Mouse (Mus musculus) fibroblast of lung, adult 2 months (primary cell): ENCODE results near the gene Spag6.

Source experiments
- DNase-seq: peaks from one replicate; pipeline ENCODE4 v3.0.0-alpha.2; 2011; ENCODE audit warnings: low read depth

Gene Spag6

DNA sequence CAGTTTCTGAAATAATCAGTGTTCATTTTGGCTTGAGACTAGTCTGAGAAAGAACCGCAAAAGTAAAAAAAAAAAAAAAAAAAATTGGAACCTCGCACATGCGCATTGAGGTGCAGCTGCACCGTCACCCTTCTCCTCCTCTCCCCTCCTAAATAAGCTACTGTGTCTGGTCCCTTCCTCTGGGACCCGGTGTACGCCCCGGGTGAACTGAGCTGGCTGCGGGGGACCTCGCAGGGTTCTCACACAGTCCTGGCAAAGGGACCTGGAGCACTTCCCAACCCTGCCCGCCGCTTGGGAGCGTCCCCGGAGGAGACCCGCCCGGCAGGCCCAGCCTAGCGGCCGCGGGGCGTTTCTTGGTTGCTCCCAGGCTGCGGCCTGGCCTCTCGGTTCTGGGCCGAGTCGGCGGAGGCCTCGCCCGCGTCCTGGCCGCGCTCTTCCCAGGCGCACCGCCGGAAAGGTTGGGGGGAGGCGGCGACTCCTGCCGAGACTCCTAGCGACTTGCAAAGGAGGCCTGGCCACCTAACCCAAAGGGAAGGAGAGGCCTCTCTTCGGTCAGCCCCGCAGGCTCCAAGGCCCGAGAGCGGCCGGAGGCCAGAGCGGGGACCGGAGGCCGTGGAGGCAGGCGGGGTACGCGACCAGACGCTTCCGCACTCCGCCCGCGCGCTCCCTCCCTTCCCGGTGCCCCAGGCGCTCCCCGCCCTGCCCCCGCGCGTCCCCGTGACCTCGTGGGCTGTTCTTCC is at the start of gene Spag6:
Spag6 (plus strand) TSS at position 162 of the 740 bp plus-strand sequence.
- peak; percentile 70 for DNase-seq

DNA sequence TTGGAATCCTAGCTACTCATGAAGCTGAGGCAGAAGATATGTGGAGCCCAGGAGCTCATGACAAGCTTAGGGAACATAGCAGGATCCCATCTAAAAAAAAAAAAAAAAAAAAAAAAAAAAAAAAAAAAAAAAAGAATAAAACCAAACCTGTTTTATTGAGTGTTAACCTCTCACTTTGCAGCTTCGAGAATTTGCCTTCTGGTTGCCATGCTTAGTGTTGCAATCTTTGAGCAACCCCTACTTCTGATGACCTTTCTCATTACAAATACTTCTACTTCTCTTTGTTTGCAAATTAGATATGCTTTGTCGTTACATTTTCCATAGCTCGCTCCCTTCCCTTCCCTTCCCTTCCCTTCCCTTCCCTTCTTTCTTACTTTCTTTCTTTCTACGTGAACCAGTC is 45.3 kb upstream of the Spag6 start:
- no peak for DNase-seq

DNA sequence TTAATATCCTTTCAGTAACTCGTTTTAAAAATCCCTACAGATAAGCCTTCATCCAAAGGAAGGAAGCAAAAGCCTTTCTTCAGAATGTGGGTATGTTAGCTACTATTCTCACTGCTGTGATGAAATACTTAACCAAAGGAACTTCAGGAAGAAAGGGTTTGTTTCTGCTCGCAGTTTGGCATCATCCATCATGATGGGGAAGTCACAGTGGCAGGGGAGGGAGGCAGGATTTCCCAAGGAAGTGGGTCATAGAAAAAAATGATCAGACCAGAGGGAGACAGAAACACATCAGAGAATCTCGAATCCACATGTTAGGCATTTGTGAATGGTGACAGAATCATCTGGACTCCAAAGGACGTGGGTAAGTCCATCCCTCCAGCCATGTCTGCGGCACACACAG is 39.0 kb upstream of the Spag6 start:
- no peak for DNase-seq

DNA sequence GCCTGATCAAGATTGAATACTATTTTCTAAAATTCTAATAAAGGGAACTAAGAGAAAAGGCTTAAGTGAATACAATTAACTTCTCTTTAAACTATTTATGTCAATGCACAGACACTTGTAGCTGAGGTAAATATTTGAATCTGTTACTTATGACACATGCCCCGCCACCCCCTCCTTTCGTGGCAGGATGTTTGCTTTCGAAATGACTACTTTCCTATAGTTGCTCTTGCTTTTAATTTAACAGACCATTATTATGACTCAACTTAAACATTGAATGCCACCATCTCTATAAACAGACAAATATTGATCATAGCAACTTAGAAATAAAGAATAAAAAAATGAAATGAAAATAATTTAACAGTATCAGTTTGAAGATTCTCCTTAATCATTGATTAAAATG is 29.8 kb upstream of the Spag6 start:
- DNase-seq = no peak

DNA sequence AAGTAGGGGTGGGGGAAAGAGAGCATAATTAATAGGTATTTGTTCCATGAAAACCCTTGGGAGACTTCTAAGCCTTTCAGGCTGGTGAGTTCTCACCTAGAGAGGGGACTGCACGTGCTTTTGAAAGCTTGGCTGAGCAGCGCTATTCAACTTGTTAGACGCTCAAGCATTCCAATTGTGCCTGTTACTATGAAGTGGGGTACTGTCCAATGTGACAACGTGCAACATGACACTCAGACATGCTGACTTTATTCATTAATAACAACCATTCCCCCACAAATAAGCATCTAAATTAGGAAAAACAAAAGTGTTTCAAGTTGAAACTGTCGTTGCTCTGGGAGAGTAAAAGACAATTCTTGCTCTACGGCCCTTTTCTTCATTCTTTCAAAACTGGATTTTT is 22.8 kb upstream of the Spag6 start:
- DNase-seq = no peak

DNA sequence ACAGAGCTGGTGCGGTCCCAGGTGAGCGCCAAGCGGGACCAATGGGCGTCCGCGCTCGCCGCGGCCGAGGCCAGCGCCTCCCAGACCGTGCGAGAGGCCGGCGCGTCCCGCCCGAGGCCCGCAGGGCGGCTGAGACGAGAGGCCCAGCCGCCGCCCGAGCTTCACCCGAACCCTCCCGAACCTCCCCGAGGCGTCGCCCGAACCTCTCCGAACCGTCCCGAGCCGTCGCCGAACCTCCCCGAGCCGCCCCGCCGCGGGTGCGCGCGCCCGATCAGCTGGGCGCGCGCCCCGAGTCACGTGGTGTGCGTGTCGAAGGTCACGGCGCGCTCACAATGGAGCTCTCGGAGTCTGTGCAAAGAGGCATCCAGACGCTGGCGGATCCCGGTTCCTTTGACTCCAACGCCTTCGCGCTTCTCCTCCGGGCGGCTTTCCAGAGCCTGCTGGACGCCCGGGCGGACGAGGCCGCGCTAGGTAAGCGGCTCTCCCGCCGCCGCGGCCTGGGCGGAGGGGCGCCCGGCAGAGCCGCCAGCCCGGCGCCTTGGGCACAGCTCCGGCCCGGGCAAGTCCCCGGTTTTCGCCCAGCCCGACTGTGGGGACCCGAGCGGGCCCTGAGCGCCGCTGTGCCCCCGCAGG is 21.6 kb upstream of the Spag6 start, which contains the start of gene Commd3:
Commd3 (plus strand) TSS at position 252 of the 633 bp plus-strand sequence.
- DNase-seq = peak; percentile 75

DNA sequence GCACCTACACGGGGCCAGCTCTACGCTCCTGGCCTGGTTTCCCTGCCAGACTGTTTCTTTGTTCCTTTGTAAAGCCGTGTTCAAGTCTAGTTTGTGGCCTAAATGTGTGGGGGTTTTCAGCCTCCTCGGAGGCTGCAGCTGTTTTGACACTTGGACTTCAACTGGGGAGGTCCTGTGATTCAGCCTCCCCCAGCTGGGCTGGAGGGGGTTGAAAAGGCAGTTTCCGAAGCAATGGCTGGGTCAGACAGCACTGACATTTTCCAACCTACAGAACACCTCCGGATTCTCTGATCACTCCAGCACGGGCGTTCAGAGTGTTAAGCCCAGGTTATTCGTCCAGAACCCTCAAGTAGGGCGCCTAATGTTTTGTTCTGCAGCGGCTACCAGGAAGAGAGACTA is 21.1 kb upstream of the Spag6 start:
- DNase-seq = no peak

DNA sequence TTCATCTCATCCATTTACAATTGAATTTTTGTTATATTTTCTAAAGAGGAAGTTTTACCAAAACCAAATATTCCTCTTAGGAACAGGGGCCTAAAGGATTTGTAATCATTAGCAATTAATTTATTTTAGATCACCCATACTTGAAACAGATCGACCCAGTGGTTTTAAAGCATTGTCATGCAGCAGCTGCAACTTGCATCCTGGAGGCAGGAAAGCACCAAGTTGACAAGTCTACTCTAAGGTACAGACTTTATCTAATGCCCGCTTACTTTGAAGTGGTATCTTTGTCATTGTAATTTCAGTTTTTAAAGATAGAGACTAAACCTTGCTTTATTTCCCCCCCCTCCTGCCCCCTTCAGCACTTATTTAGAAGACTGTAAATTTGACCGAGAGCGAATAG is 20.1 kb upstream of the Spag6 start:
- DNase-seq = no peak

DNA sequence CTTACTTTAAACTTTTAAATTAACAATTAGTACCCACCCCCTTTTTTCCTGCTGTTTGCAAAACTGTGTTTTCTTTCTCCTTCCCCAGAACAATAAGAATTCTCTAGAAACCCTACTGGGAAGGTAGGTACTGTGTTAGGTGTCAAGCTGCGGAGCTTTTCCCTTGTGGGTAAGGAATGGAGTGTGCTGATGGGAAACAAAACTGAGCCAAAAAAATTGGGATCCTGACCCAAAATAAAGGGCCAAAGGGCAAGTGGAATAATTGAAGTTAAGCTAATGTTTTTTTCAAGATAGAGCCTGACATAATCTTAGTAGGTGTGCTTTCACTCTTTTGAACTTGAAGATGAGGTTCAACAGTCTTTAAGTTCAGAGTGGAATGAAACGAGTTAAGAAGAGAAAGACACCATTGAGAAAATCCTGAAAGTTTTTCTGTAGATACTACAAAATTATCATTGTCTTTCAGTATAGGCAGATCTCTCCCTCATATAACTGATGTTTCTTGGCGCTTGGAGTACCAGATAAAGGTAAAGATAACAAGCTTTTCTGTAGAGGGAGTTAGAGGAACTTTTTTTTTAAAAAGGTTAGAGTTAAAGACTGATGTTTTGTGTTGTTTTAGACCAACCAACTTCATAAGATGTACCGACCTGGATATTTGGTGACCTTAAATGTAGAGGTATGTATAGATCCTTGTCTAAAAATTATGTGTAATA is 19.5 kb upstream of the Spag6 start:
- DNase-seq = no peak

DNA sequence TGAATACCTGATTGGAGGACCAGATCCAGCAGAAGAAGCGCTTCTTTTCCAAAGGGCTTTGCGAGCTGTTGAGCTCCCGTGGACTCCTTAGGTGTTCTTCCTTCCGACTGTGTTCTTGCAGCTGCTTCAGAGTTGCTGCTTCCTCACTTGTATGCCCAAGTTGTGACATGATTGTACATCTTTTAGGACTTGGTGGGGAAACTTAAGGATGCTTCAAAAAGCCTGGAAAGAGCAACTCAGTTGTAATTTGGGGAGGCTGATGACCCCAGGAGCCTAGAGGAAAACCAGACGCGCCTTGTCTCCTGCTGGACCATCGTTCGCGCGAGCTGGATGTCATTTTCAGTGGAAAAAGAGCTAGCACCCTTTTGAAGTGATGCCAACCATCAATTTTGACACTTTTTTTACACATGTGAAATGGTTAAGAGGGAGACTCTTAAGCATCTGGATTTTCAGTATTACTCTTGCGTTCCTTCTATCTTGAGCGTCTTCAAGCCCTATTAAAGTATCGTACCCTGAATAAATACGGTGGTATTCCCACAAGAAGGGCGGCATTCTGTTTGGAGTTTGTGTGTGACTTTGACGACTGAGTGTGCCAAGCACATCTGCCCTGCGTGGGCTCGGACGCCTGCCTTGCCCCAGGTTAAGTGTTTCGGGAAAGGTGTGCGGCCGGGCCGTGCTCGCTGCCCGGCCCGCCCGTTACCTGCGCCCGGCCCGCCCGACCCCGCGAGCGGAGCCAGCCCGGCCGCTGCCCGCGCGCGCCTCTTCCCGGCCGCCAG is 18.0 kb upstream of the Spag6 start:
- no peak for DNase-seq

DNA sequence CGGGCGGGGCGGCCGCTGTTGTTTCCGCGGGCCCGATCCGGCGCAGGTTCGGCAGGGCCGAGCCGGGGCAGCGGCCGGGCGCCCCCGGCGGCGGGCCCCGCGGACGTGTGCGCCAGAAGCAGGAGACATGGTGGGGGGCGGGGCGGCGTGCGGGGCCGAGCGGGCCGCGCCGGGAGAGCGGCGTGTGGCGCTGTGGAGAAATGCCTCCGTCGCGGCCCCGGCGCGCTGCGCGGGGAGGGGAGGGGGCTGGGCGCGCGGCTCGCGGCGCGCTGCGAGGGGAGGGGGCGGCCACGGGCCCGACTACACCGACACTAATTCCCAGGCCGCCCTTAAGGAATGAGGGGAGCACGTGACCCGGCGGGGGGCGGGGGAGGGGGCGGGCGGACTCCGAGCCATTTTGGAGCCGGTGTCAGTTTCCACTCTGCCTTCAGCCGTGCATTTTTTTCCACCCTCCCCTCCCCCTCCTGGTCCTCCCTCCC is 17.3 kb upstream of the Spag6 start:
- DNase-seq = no peak

DNA sequence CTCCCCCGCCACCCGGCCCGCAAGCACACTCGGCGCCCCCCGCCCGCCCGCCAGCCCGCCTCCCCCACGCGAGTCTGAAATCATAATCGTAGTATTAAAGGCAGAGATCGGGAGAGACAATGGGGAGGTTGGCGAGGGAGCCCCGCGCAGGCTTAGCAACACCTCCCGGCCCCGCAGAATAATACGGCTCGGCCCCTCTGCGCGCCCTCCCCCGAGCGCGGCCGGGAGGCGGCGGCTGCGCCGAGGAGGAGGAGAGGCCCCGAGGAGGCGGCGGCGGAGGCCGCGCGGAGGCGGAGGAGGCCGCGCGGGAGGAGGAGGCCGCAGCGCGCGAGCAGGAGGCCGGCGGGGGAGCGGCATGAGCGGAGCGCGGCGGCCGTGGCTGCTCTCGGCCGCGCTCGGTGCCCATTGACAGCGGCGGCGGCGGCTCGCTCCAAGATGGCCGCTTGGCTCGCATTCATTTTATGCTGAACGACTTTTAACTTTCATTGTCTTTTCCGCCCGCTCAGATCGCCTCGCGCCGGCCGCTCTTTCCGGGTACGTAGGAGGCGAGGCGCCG is 16.8 kb upstream of the Spag6 start, which contains the start of gene Bmi1:
Bmi1 (plus strand) TSS at position 83 of the 556 bp plus-strand sequence.
- DNase-seq = no peak

DNA sequence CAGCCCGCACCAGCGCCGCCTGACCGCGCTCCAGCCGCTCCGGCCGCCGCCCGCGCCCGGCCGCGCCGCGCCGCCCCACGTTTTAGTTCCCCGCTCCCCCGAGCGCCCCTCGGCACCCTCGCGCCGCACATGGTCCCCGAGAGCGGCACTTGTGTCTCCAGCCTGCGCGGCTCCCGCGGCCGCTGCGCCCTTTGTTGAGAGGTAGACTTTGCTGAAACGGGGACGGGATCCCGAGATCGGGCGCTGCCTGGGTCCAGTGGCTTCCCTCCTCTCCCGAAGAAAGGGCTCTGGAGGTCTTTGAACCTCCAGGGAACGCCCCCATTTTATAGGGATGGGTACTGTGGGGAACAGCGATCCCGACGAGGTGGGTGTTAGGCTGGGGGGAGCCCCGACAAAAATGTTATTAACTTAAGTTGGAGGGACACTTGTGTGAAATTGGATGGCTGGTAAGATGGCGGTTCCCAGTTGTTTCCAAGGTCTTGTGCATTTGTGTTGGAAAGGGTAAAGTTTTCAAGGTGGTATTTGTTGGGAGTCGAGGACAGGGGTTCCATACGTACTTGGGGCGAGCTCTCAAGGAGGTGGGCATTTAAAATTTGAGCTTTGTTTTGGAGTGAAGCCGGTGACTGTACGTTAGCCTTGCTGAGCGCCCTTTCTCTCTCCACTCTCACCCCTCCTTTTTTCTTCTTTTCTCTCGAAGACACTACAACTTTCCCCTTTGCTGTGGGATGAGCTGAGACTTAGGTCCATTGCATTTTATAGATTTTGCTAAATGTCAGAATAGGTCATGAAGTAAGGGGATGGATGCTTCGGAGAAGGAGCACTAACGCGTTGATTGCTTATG is 16.0 kb upstream of the Spag6 start:
- DNase-seq = no peak

DNA sequence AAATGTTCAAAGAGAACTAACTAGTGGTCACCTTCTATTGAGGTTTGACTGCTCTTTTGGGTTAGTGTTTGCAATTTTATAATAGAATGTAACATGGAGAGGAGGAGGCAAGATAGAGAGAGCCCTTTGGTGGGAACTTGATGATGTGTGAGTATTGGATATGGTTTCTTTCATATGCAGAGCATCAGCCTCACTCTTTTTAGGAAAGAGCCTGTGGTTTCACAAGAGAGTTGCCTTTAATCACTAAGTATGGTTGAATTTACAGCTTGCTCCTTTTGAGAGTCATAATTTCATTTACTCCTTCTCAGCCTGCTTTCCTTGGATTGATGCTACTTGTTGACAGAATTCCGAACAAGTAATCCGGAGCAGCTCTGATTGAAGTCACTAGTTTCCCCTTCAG is 14.1 kb upstream of the Spag6 start:
- no peak for DNase-seq

DNA sequence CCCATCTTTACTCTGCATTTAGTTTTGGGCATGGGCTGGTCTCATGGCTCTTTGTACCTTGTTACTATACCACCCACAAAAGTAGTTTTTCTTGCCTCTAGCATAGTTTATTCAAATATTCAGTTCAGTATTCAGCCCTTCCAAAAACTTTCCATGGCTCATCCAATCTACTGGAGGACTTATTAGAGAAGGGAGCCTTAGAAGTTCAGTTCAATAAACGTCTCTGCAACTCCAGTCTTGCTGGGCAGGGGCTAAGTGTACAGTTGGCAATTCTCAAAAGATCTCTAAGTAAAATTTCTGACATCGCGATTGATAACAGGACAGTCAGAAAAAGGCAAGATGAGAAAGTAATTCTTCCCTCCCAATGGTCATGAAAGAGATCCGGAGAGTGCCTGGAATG is 13.3 kb upstream of the Spag6 start:
- no peak for DNase-seq

DNA sequence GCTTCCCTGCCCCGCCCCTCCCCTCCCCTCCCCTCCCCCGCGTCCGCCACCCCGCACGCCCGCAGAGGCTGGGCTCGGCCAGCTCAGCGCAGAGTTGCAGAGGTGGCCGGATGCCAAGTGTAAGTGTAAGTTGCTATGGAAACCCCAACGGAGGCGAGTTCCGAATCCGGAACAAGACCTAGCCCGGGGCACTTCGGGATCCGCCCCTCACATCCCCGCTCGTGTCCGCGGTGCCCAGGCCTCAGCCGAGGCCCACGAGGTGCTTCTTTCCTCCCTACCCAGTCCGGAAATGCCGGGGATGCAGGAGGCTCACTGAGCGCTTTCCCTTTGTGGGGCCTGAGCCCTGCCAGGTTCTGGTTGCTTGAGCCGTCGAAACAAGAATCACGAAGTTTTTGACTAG is 12.9 kb upstream of the Spag6 start:
- no peak for DNase-seq

DNA sequence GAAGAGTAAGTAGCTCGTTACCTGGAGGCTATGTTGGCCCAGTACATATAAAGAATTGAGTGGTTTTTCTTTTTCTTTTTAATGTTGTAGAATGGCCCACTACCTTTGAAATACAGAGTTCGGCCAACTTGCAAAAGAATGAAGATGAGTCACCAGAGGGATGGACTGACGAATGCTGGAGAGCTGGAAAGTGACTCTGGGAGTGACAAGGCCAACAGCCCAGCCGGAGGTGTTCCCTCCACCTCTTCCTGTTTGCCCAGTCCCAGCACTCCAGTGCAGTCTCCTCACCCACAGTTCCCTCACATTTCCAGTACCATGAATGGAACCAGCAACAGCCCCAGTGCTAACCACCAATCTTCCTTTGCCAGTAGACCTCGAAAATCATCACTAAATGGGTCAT is 9.8 kb upstream of the Spag6 start:
- no peak for DNase-seq

DNA sequence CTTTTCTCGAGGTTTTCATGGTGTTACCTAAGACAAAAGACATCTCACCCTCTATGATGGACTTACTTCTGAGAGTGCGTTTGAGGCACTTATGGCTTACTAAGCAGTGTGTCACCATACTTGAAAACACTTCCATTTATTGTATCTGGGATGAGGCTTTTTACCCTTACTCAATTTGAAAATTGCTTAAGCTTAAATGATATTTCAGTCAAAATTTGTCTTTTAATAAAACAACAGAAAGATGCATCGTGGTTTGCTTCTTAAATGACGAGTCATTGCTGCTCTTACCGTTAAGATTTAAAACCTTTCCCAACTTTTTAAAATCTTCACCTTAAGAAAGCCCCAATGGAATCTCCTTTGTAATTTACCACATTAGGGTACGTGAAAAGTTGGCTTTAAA is 7.4 kb upstream of the Spag6 start:
- DNase-seq = no peak

DNA sequence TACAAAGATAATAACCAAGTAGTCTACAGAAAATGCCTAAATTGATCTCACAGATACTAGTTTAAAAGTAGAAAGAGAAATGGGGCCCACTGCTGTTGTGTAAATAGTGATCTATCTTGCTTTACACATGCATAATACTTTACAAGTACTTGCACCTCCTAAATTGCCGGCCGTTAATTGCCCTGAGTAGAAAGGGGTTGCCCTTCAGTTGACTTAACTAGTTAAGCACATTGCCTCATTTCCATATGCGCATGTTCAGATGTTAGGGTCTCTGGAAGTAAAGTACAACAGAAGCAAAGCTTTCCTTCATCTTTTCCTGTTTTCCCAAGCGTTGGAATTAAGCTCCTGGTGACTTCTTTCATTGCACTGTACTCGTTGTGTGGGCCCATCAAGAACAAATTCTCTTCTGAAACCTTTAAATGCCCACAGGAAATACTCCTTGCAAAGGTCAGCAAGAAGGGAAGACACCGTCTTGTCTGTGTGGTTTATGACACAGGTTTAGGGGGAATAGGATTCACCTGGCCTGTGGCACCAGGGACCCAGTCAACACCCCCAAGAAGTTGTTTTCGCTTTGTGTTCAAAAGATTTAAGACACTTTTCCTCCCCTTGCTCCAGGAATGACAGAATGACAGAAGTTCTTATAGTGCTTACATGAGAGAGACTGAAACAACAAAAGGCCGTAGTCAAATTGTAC is 6.9 kb upstream of the Spag6 start:
- no peak for DNase-seq

DNA sequence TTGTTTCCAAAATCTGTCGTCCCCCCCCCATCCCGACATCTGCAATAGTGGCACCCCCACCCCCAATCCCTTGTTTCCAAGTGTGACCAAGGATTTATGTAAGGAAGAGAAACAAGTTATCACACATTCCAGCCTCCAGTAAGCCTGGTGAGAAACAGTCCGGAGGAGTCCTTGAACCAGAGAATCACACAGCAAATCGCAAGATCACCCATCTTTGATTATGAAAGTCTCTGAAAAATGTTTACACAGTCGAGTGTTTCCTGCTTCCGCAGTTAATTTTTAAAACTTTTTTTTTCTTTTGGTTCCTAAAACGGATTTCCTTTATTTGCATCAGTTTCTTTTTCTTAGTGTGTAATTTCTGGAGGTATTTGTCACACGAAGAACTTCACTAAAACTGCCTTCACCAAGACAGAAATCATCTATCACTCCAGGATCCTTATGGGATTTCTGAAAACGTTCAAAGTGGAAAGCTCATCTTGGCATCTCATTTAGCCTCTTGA is 6.1 kb upstream of the Spag6 start:
- no peak for DNase-seq
